Mouse (Mus musculus) ES-E14 (cell line): Measurements from ENCODE around the gene Il22ra1. TPM values are rescaled to one million over a fixed set of nuclear protein-coding genes. Genes with fewer than 3 reads are reported as not detected.
"Not testable (repeated sequence)": the region's sequence is repeated elsewhere in the genome, so short reads cannot be mapped to it uniquely, and the experiment has no call there.

Source experiments
- DNase-seq: peaks from one replicate; pipeline ENCODE4 v3.0.0-alpha.2; 2013; ENCODE audit warnings: low read depth, low spot score
- H3K27ac ChIP-seq: 2 replicates; pipeline ENCODE4 v1.5.1; 2012; ENCODE audit warnings: low read depth, mild to moderate bottlenecking, low read length, moderate library complexity, mixed read lengths; ENCODE audit not compliant: poor library complexity, insufficient read depth, severe bottlenecking
- H3K36me3 ChIP-seq: 2 replicates; pipeline ENCODE4 v1.6.1; 2012; ENCODE audit warnings: mild to moderate bottlenecking, low read length, moderate library complexity, mixed read lengths; ENCODE audit not compliant: control insufficient read depth, poor library complexity, insufficient read depth, severe bottlenecking
- H3K4me1 ChIP-seq, 2 experiments: fragments of 150-350 bp in 1 of 2; sonication (generic) in 1 of 2; 2 replicates each; pipeline ENCODE4 v1.6.1; 2012; ENCODE audit warnings: low read length in 2 of 2, mild to moderate bottlenecking in 1 of 2, mixed read lengths in 1 of 2; ENCODE audit not compliant: control insufficient read depth in 2 of 2, insufficient read depth in 2 of 2, poor library complexity in 1 of 2
- H3K4me3 ChIP-seq, 2 experiments: fragments of 150-350 bp in 1 of 2; sonication (generic) in 1 of 2; 2 replicates each; pipeline ENCODE4 v1.5.1; 2012; ENCODE audit warnings: low read length in 2 of 2, low read depth in 1 of 2, mild to moderate bottlenecking in 1 of 2, mixed read lengths in 1 of 2; ENCODE audit not compliant: insufficient read depth in 1 of 2, poor library complexity in 1 of 2, severe bottlenecking in 1 of 2
- H3K9ac ChIP-seq: 2 replicates; pipeline ENCODE4 v1.6.1; 2012; ENCODE audit warnings: low read depth, mild to moderate bottlenecking, low read length, mixed read lengths; ENCODE audit not compliant: poor library complexity, insufficient read depth, severe bottlenecking
- H3K9me3 ChIP-seq: fragments of 150-350 bp; sonication (generic); 2 replicates; pipeline ENCODE4 v1.6.1; 2012; ENCODE audit warnings: low read depth, mild to moderate bottlenecking, low read length; ENCODE audit not compliant: control insufficient read depth, insufficient read depth
- CHD2 ChIP-seq: IDR thresholded peaks from 2 replicates; pipeline ENCODE4 v1.6.1; 2014; ENCODE audit warnings: mild to moderate bottlenecking, low read depth, low read length, inconsistent platforms
- HCFC1 ChIP-seq: IDR thresholded peaks from 2 replicates; pipeline ENCODE4 v1.6.1; 2012; ENCODE audit warnings: low read length, inconsistent platforms, borderline replicate concordance; ENCODE audit not compliant: insufficient read depth
- MAFK ChIP-seq: IDR thresholded peaks from 2 replicates; pipeline ENCODE4 v1.6.1; 2014; ENCODE audit warnings: mild to moderate bottlenecking, low read depth, low read length, inconsistent platforms; ENCODE audit not compliant: insufficient read depth
- ZC3H11A ChIP-seq: IDR thresholded peaks from 2 replicates; pipeline ENCODE4 v1.6.1; 2012; ENCODE audit warnings: low read depth, mild to moderate bottlenecking, inconsistent platforms, low read length, borderline replicate concordance
- ZNF384 ChIP-seq: IDR thresholded peaks from 2 replicates; pipeline ENCODE4 v1.6.1; 2012; ENCODE audit warnings: low read depth, low read length, inconsistent platforms
- in situ Hi-C, 2 experiments: fragments of 600-800 bp; cut with MboI; formaldehyde crosslinking; loops; one replicate each; pipeline ENCODE4 v1.15.1; 2025; ENCODE audit warnings: low sequenced_read_pairs in 2 of 2, inconsistent platforms in 1 of 2; ENCODE audit not compliant: unreplicated experiment in 2 of 2
- total RNA-seq: library from RNA; depleted of rRNA; stranded (reverse); fragments of 300-350 nt; gene quantifications from 2 replicates; pipeline ENCODE4 v1.2.3, GENCODE M21; 2012

Gene Il22ra1
- total RNA-seq, 1 experiment: 0.36 TPM

DNA sequence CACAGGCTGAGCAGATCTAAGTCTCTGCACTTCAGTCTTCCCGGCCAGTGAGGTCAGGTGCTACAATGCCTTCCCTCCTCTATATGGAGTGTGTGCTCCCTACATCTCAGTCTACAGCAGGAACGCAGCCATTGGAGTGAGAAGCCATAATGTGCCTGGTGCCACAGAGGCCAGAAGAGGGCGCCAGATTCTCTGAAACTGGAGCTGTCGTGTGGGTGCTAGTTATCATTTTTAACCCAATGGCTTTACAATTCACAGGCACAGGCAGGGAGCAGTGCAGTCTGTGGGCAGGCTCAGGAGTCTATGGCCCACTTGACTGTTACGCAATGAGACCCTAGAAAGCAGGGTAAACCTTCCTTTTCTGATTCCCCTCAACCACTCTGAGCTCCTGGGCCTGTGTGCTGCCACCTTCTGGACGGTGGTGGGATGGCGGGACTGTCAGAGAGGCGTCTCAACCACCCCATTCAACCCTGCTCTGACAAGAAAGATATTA lies 18.9 kb upstream of the Il22ra1 start:
- Histone ChIP-seq H3K4me3 (peak overlapping the region in 1 of 2 experiments; percentile 44; a peak in 1 of 4 replicates), H3K36me3 (no peaks in the 10 kb centered on the region; the same call in 1 of the 2 replicates), H3K9me3 (no peaks in the 10 kb centered on the region), H3K4me1 (peaks cover 0 to 3% of the 10 kb centered on the region in 2 experiments; a peak in 1 of 4 replicates), H3K9ac (peak overlapping the region; percentile 23; the same call in 1 of the 2 replicates), H3K27ac (no peak overlapping the region)
- in situ Hi-C loops: no loop called here
- no peak for TF ChIP-seq ZNF384
- no peak for TF ChIP-seq ZC3H11A
- TF ChIP-seq HCFC1: no peak
- TF ChIP-seq MAFK: no peak
- TF ChIP-seq CHD2: no peak
- DNase-seq: peak; percentile 80

DNA sequence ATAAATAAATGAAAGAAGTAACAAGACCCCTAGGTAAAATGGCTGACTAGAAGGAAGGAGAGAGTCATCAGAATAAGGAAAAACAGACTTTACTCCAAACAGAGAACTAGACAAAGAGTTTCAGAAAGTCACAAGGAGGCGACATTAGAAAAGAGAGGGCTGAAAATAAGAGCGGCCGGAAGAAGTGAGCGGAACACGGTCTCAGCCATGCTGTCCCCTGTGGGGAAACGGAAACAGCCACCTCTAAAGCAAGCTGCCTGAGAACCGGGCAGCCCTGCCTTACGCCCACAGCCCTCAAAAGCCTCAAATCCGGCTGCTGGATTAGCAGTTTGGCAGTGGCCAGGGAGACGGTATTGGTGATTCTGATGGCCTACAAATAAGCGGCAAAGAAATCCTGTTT lies 18.4 kb upstream of the Il22ra1 start:
- in situ Hi-C loops: no loop called here
- Histone ChIP-seq H3K4me3 (no peak overlapping the region), H3K27ac (no peak overlapping the region), H3K9ac (no peak overlapping the region), H3K36me3 (no peaks in the 10 kb centered on the region; the same call in 1 of the 2 replicates), H3K9me3 (no peaks in the 10 kb centered on the region), H3K4me1 (peaks cover 0 to 3% of the 10 kb centered on the region in 2 experiments; a peak in 1 of 4 replicates)
- no peak for TF ChIP-seq ZNF384
- no peak for TF ChIP-seq CHD2
- no peak for TF ChIP-seq MAFK
- no peak for TF ChIP-seq ZC3H11A
- no peak for TF ChIP-seq HCFC1
- DNase-seq: no peak

DNA sequence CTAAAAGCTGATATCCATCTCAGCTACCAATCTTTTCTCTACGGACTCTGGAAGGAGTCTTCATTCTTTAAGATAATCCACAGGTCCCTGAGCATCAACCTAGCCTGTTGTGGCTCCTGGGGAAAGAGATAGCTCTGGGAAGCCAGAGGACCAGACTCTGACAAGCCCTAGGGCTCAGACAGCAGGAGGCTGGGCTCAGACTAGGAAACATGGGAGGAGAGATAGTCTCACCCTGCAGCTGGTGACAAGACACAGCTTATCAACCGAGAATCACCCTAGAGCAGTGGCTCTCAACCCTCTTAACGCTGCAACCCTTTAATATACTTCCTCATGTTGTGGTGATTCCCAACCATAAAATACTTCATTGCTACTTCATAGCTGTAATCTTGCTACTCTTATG lies 17.6 kb upstream of the Il22ra1 start:
- no peak for TF ChIP-seq ZC3H11A
- no peak for TF ChIP-seq ZNF384
- no peak for TF ChIP-seq HCFC1
- no peak for TF ChIP-seq MAFK
- TF ChIP-seq CHD2: no peak
- no peak overlapping the region for H3K27ac ChIP-seq
- DNase-seq: no peak
- in situ Hi-C loops: no loop called here
- no peaks in the 10 kb centered on the region for H3K9me3 ChIP-seq
- peaks cover 0 to 3% of the 10 kb centered on the region in 2 experiments; a peak in 1 of 4 replicates for H3K4me1 ChIP-seq
- no peaks in the 10 kb centered on the region; the same call in 1 of the 2 replicates for H3K36me3 ChIP-seq
- H3K9ac ChIP-seq: no peak overlapping the region
- no peak overlapping the region for H3K4me3 ChIP-seq

DNA sequence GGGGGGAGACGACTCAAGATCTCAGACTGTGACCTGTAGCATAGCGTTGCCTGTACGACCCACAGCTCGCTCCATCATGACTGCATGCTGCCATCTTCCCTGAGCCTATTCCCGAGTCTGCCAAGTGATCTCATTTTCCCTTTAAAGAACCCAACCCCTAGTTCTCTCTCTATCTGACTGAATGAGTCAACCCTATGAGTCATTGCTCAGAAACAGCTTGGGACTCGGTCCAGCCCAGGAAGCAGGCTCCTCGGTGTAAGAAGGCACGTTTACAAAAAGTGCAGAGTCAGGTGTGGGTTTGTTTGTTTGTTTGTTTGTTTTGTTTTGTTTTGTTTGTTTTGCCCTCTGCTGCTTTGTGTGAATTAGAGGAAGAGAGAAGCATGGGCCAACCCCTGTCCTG lies 13.2 kb upstream of the Il22ra1 start:
- H3K4me1 ChIP-seq: no peaks in the 10 kb centered on the region
- no peaks in the 10 kb centered on the region for H3K36me3 ChIP-seq
- no peak overlapping the region for H3K4me3 ChIP-seq
- no peaks in the 10 kb centered on the region for H3K9me3 ChIP-seq
- no peak overlapping the region for H3K27ac ChIP-seq
- in situ Hi-C loops: no loop called here
- DNase-seq: no peak
- H3K9ac ChIP-seq: no peak overlapping the region
- TF ChIP-seq MAFK (no peak), CHD2 (no peak), HCFC1 (no peak), ZNF384 (no peak), ZC3H11A (no peak)

DNA sequence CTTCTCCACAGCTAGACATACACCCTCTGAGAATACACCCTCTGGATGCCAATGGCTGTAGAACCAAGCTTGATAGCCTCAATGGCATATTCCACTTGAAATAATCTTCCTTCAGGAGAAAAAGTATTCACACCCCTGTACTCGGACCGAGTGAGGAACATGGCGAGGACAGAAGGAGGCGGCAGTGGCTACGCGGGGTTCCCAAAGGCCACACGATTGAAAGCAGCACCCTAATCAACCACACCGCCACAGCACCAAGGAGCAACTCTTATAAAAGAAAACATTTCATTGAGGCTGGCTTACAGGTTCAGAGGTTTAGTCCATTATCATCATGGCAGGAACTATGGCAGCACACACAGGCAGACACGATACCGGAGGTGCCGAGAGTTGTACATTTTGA lies 11.5 kb upstream of the Il22ra1 start:
- H3K9me3 ChIP-seq, H3K4me3 ChIP-seq, DNase-seq, H3K36me3 ChIP-seq, H3K27ac ChIP-seq, H3K4me1 ChIP-seq, in situ Hi-C loops, H3K9ac ChIP-seq: not testable (repeated sequence)
